Mouse (Mus musculus) hindbrain, embryonic 14.5 days (tissue): ENCODE results near the gene Cul3. TPM values are rescaled to one million over a fixed set of nuclear protein-coding genes. Genes with fewer than 3 reads are reported as not detected.
A peak's percentile ranks its signal among the peaks of the same experiment; 100 is the strongest.

Source experiments
- ATAC-seq: fragments of 200-750 bp; cut with Nextera tagmentation; 2 replicates; pipeline ENCODE4 v1.8.0; 2017; ENCODE audit warnings: moderate number of reproducible peaks, mild to moderate bottlenecking, moderate TSS enrichment, moderate library complexity; ENCODE audit not compliant: low FRiP score
- DNase-seq: peaks from one replicate; pipeline ENCODE4 v3.0.0-alpha.2; 2015; ENCODE audit warnings: low spot score
- H3K27ac ChIP-seq: fragments of 300-500 bp; sonication (generic); 2 replicates; pipeline ENCODE4 v1.5.1; 2014; ENCODE audit warnings: mild to moderate bottlenecking, moderate library complexity
- H3K27me3 ChIP-seq: fragments of 300-500 bp; sonication (generic); 2 replicates; pipeline ENCODE4 v1.6.1; 2014; ENCODE audit warnings: mild to moderate bottlenecking, low read length, mixed read lengths; ENCODE audit not compliant: control insufficient read depth, insufficient read depth
- H3K36me3 ChIP-seq: fragments of 300-500 bp; sonication (generic); replicated peaks from 2 replicates; pipeline ENCODE4 v1.6.1; 2014; ENCODE audit not compliant: control insufficient read depth, insufficient read depth
- H3K4me1 ChIP-seq: fragments of 300-500 bp; sonication (generic); replicated peaks from 2 replicates; pipeline ENCODE4 v1.6.1; 2014; ENCODE audit warnings: antibody characterized with exemption, low read length, mixed read lengths; ENCODE audit not compliant: control insufficient read depth, insufficient read depth
- H3K4me2 ChIP-seq: fragments of 300-500 bp; sonication (generic); replicated peaks from 2 replicates; pipeline ENCODE4 v1.6.1; 2014; ENCODE audit warnings: mild to moderate bottlenecking, moderate library complexity
- H3K4me3 ChIP-seq: fragments of 300-500 bp; sonication (generic); replicated peaks from 2 replicates; pipeline ENCODE4 v1.5.1; 2014; ENCODE audit warnings: mild to moderate bottlenecking, low read length
- H3K9ac ChIP-seq: fragments of 300-500 bp; sonication (generic); 2 replicates; pipeline ENCODE4 v1.6.1; 2014
- H3K9me3 ChIP-seq: fragments of 300-500 bp; sonication (generic); 2 replicates; pipeline ENCODE4 v1.6.1; 2016; ENCODE audit warnings: low read length; ENCODE audit not compliant: control insufficient read depth
- WGBS: fragments of 180-500 bp; shearing (Covaris S2); extraction: QIAGEN DNeasy Blood & Tissue Kit; methylation state at CpG from one replicate; pipeline ENCODE4 v1.1.7; 2014; 5-methylcytosine and 5-hydroxymethylcytosine counted together
- polyA plus RNA-seq: library from polyadenylated mRNA; unstranded; fragments of >200 nt; fragmentation: Nextera tagmentation; extraction: Ambion mirVana; gene quantifications from 2 replicates; pipeline ENCODE4 v1.2.1, GENCODE M21; 2014

Cul3 gene
- 58.3 and 59.6 TPM in 2 replicates for polyA plus RNA-seq

GRCm38 (mm10) chr1:80340436-80341376, at the start of gene Cul3:
Gene Cul3, minus strand, starts transcription at chr1:80340480.
- Histone ChIP-seq H3K27me3 (no peaks in the 10 kb centered on the region), H3K4me3 (peak within 1 kb of the TSS; percentile 98), H3K9me3 (no peaks in the 10 kb centered on the region), H3K4me2 (peak within 1 kb of the TSS; percentile 97), H3K9ac (peak within 1 kb of the TSS; percentile 99), H3K4me1 (peaks cover 31% of the 10 kb centered on the region), H3K27ac (peak within 1 kb of the TSS; percentile 97), H3K36me3 (no peaks in the 10 kb centered on the region)
- peak; percentile 97 for DNase-seq
- peak; percentile 99 for ATAC-seq
- 2% methylated on average over 72 of the region's 85 CpGs for WGBS

DNA sequence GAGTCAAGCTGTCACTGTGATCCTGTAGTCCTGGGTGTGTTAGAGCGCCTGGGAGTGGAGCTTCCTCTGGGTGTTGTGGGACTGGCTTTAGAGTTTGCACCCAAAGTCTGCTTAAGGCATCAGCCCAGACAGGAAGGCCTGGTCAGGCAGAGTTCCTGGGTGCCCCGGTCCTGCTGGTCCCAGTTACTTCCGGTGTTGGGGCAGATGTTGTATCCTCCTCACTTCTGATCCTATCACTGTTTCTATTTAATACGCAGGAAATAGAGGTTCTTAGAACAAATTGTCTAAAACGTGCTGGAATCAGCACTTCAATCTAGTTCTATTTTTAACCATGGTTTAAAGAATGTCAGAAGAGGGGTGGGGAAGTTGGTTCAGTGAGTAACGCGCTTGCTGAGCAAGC, 49.2 kb upstream of the Cul3 start:
- ATAC-seq (no peak), DNase-seq (no peak)
- Histone ChIP-seq H3K27ac (no peak overlapping the region), H3K9ac (no peak overlapping the region), H3K9me3 (no peaks in the 10 kb centered on the region), H3K36me3 (no peaks in the 10 kb centered on the region), H3K4me2 (no peak overlapping the region), H3K4me1 (no peaks in the 10 kb centered on the region), H3K4me3 (no peak overlapping the region), H3K27me3 (no peaks in the 10 kb centered on the region)
- 92% methylated on average over 7 of the region's 7 CpGs for WGBS

- no peaks in the 10 kb centered on the region for H3K27me3 ChIP-seq
- H3K4me2 ChIP-seq: no peak overlapping the region
- H3K4me1 ChIP-seq: no peaks in the 10 kb centered on the region
- H3K36me3 ChIP-seq: no peaks in the 10 kb centered on the region
- 86% methylated on average over 25 of the region's 25 CpGs for WGBS
- H3K9ac ChIP-seq: no peak overlapping the region
- no peaks in the 10 kb centered on the region for H3K9me3 ChIP-seq
- DNase-seq (no peak), ATAC-seq (no peak)
- H3K4me3 ChIP-seq: no peak overlapping the region
- H3K27ac ChIP-seq: no peak overlapping the region
These were observed 43.6 kb upstream of the Cul3 start for GRCm38 (mm10) chr1:80383613-80384589.

GRCm38 (mm10) chr1:80382928-80383327, 42.6 kb upstream of the Cul3 start:
- Histone ChIP-seq H3K27ac (no peak overlapping the region), H3K9me3 (no peaks in the 10 kb centered on the region), H3K4me1 (no peaks in the 10 kb centered on the region), H3K4me2 (no peak overlapping the region), H3K4me3 (no peak overlapping the region), H3K36me3 (no peaks in the 10 kb centered on the region), H3K27me3 (no peaks in the 10 kb centered on the region), H3K9ac (no peak overlapping the region)
- 76% methylated on average over 7 of the region's 7 CpGs for WGBS
- no peak for ATAC-seq
- DNase-seq: no peak

DNA sequence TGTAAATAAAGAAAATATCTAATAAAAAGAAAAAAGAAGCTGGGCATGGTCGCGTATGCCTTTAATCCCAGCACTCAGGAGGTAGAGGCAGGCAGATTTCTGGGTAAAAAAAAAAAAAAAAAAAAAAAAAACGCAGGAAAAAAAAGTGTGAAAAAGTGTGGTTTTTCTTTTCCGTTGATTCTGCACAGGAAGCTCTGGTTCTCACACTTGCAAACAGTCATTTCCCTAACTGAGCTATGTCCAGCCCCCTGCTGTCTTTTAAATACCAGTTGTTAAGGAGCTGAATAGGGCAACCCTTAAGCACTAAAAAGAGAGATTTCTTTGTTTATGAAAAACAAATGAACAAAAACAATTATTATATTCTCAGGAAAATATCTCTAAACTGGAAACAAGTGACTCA, 41.0 kb upstream of the Cul3 start:
- 39% methylated on average over 4 of the region's 4 CpGs for WGBS
- Histone ChIP-seq H3K27ac (no peak overlapping the region), H3K4me3 (no peak overlapping the region), H3K27me3 (no peaks in the 10 kb centered on the region), H3K4me1 (no peaks in the 10 kb centered on the region), H3K9ac (no peak overlapping the region), H3K36me3 (no peaks in the 10 kb centered on the region), H3K9me3 (no peaks in the 10 kb centered on the region), H3K4me2 (no peak overlapping the region)
- DNase-seq (no peak), ATAC-seq (no peak)

DNA sequence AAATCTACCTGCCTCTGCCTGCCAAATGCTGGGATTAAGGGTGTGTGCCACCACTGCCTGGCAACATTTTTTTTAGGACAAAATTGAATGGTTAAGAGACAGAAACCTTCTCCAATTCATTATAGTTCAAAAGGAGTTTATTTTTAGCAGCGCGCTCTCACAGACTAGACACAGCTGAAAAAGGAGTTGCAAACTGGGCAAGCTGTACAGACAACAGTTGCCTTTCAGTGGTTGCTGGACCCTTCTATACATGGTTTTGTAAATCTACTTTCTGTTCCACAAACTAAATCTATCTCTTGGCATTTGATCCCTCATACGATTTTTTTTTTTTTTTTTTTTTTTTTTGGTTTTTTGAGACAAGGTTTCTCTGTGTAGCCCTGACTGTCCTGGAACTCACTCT, 31.7 kb upstream of the Cul3 start:
- Histone ChIP-seq H3K27me3 (no peaks in the 10 kb centered on the region), H3K27ac (no peak overlapping the region), H3K4me2 (no peak overlapping the region), H3K4me1 (no peaks in the 10 kb centered on the region), H3K36me3 (no peaks in the 10 kb centered on the region), H3K9ac (no peak overlapping the region), H3K4me3 (no peak overlapping the region), H3K9me3 (no peaks in the 10 kb centered on the region)
- WGBS: 93% methylated on average over 3 of the region's 3 CpGs
- ATAC-seq: no peak
- no peak for DNase-seq

DNA sequence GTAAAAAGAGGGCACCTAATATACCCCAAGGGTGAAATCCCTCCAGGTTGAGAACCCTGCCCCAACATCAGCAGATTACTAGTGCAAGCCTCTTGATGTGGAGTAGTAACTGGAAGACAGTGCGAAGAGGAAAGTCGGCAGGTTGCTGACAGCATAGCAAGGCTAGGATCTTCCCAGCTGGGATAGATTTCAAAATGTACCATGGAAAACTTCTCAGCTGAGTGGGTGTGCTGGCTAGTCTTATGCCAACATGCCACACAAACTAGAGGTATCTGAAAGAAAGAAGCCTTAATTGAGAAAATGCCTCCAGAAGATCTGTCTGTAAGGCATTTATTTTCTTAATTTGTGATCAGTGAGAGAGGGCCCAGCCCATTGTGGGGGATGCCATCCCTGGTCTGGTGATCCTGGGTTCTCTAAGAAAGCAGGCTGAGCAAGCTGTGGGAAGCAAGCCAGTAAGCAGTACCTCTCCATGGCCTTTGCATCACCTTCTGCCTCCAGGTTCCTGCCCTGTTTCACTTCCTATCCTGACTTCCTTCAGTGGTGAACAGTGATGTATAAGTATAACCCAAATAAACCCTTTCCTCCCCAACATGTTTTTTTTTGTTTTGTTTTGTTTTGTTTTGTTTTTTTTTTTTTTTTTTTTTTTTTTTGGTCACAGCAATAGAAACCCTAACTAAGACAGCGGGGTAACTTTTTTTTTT, 31.1 kb upstream of the Cul3 start:
- no peaks in the 10 kb centered on the region for H3K4me1 ChIP-seq
- no peaks in the 10 kb centered on the region for H3K36me3 ChIP-seq
- H3K4me3 ChIP-seq: no peak overlapping the region
- no peak for DNase-seq
- no peak overlapping the region for H3K4me2 ChIP-seq
- no peaks in the 10 kb centered on the region for H3K9me3 ChIP-seq
- 92% methylated on average over 3 of the region's 3 CpGs for WGBS
- H3K27me3 ChIP-seq: no peaks in the 10 kb centered on the region
- no peak for ATAC-seq
- no peak overlapping the region for H3K27ac ChIP-seq
- no peak overlapping the region for H3K9ac ChIP-seq

DNA sequence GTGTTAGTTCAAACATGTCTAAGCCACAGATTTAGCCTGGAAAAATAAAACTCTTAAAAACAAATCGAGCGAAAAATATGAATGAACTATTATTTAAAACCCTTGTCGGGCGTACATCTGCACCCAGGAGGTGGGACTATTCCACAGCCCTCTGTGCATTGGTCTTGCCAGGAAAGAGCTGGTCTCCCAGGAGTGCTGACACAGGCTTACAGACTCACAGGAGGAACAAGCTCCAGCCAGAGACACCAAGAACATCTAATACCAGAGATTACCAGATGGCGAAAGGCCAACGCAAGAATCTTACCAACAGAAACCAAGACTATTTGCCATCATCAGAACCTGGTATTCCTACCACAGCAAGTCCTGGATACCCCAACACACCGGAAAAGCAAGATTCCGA, 23.2 kb upstream of the Cul3 start:
- Histone ChIP-seq H3K4me1 (no peaks in the 10 kb centered on the region), H3K9me3 (no peaks in the 10 kb centered on the region), H3K4me3 (no peak overlapping the region), H3K36me3 (no peaks in the 10 kb centered on the region), H3K4me2 (no peak overlapping the region), H3K27ac (no peak overlapping the region), H3K27me3 (no peaks in the 10 kb centered on the region), H3K9ac (no peak overlapping the region)
- ATAC-seq: no peak
- WGBS: 95% methylated on average over 8 of the region's 8 CpGs
- no peak for DNase-seq

DNA sequence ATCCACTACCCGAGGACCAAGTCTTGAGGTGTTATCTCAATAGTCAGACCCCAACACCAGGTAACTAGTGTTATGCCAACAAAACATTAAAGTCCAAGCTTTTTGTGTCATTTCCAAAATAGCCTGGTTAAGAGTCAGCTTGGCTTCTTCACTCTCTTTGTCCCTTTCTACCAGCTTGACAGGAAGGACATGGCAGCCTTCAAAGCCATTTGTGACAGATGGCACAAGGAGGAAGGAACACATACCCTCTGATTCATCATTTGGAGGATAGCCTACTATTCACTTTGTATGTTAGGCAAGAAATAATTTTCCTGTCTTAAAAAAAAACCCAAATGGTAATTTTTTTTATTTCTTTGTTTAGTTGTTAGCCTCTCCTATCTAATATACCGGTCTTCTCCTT, 22.7 kb upstream of the Cul3 start:
- ATAC-seq (no peak), DNase-seq (no peak)
- Histone ChIP-seq H3K9ac (no peak overlapping the region), H3K4me1 (no peaks in the 10 kb centered on the region), H3K4me2 (no peak overlapping the region), H3K4me3 (no peak overlapping the region), H3K27me3 (no peaks in the 10 kb centered on the region), H3K9me3 (no peaks in the 10 kb centered on the region), H3K27ac (no peak overlapping the region), H3K36me3 (no peaks in the 10 kb centered on the region)
- WGBS: 94% methylated on average over 2 of the region's 2 CpGs
